Mouse (Mus musculus): ENCODE measurements at regions not wholly inside any gene's neighbourhood (a gene's known extent, or its start where the extent isn't known, plus 50 kb on each side); places are given as distances from the start of the nearest gene placed in this dataset.

DNA sequence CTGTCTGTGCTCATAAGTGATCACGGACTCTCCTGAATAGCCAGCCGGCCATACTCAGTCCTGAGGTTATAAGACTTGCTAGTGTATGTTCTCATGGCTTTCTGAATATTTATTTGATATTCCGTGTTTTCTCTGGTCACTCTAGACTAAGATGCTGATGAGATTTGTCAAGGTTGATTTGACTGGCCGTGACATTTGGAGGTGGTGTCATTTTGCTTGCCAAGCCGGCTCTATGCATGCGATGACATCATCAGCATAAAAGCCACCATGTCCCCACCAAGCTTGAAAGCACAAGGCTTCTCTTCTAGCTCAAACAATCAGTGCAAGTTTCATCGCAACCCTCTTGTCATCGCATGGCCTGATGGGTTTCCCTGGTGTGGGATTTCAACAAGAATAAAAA lies 235.3 kb upstream of the Tgfbr2 start:
- Histone ChIP-seq H3K36me3 (ENCODE audit: control insufficient read depth, insufficient read depth, low read length) (no peaks in the 10 kb centered on the region), H3K27me3 (replicated peaks; ENCODE audit: control insufficient read depth, insufficient read depth, low read length) (no peaks in the 10 kb centered on the region), H3K27ac (ENCODE audit: low read depth, low read length) (no peak overlapping the region), H3K4me3 (ENCODE audit: low read depth, low read length) (no peak overlapping the region), H3K4me2 (ENCODE audit: low read length) (no peak overlapping the region), H3K4me1 (ENCODE audit: control insufficient read depth, insufficient read depth, low read length) (no peaks in the 10 kb centered on the region), H3K9ac (ENCODE audit: low read length) (no peak overlapping the region), H3K9me3 (replicated peaks; ENCODE audit: control insufficient read depth, low read length) (no peaks in the 10 kb centered on the region)
- WGBS, result 93% methylated on average over 8 of the region's 8 CpGs
- no peak for ATAC-seq
- no peak for DNase-seq (ENCODE audit: low spot score)

DNA sequence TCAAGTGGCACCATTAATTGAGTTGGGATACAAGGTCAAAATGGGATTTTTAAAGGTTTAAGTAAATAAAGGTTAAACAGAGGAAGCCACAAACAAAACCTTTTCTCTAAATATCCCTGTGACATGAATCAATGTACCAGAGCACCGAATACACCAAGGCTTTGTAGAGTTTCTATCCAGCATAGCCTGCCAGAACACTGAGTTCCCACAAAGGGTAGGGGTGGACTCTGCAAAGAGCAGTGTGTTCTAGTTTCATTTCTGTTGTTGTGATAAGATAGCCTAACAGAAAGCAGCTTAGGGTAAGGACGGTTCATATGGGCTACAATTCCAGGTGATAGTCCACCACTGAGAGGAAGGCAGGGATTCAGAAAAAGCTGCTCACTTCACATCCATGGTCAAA lies 233.0 kb upstream of the Tgfbr2 start:
- DNase-seq (ENCODE audit: low spot score) (no peak), ATAC-seq (no peak)
- Histone ChIP-seq H3K4me1 (ENCODE audit: control insufficient read depth, insufficient read depth, low read length) (no peaks in the 10 kb centered on the region), H3K4me3 (ENCODE audit: low read depth, low read length) (no peak overlapping the region), H3K36me3 (ENCODE audit: control insufficient read depth, insufficient read depth, low read length) (no peaks in the 10 kb centered on the region), H3K27me3 (replicated peaks; ENCODE audit: control insufficient read depth, insufficient read depth, low read length) (no peaks in the 10 kb centered on the region), H3K9me3 (replicated peaks; ENCODE audit: control insufficient read depth, low read length) (no peaks in the 10 kb centered on the region), H3K27ac (ENCODE audit: low read depth, low read length) (no peak overlapping the region), H3K9ac (ENCODE audit: low read length) (no peak overlapping the region), H3K4me2 (ENCODE audit: low read length) (no peak overlapping the region)
- WGBS, result 88% methylated on average over 2 of the region's 2 CpGs

DNA sequence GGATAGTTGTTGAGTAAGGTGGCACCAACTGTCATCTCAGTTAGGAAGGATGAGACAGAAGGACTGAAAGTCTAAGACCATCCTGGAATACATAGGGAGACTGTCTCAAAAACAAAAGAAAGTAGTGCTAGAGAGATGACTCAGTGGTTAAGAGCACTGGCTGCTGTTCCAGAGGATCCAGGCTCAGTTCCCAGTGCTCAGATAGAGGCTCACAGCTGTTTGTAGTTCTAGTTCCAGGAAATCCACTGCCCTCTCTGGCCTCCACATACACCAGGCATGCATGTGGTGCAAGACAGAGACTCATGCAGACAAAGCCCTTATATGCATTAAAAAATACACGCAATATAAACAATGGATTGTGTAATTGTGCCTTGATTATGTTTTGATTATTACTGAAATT lies 229.9 kb upstream of the Tgfbr2 start:
- 98% methylated on average over 1 of the region's 1 CpGs for WGBS
- no peak for ATAC-seq
- no peaks in the 10 kb centered on the region for H3K36me3 ChIP-seq (ENCODE audit: control insufficient read depth, insufficient read depth, low read length)

DNA sequence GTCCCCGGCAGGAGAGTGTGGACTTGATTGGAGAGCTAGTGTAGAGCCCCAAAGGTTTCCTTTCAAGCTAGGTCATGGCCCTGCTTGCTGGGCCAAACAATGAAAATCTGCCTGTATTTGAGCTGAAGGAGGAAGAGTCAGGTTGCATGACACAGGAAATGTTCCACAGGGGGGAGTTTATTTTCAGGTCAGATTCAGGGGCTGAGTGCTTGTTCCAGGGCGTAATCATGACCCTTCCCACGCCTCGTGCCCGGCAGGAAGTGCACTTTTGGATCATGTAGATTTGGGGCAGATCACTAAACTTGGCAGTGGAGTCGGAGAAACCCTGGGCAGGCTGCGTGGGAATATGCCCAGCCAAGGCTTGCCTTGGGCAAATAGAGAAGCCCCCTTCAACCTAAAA lies 226.7 kb upstream of the Tgfbr2 start:
- H3K4me1 ChIP-seq (ENCODE audit: control insufficient read depth, insufficient read depth, low read length), result no peaks in the 10 kb centered on the region
- H3K4me2 ChIP-seq (ENCODE audit: low read length), result no peak overlapping the region
- H3K27ac ChIP-seq (ENCODE audit: low read depth, low read length), result no peak overlapping the region
- ATAC-seq (no peak), DNase-seq (ENCODE audit: low spot score) (no peak)
- WGBS, result 90% methylated on average over 7 of the region's 7 CpGs
- no peaks in the 10 kb centered on the region for H3K9me3 ChIP-seq (replicated peaks; ENCODE audit: control insufficient read depth, low read length)
- no peaks in the 10 kb centered on the region for H3K36me3 ChIP-seq (ENCODE audit: control insufficient read depth, insufficient read depth, low read length)
- no peaks in the 10 kb centered on the region for H3K27me3 ChIP-seq (replicated peaks; ENCODE audit: control insufficient read depth, insufficient read depth, low read length)
- H3K4me3 ChIP-seq (ENCODE audit: low read depth, low read length), result no peak overlapping the region
- no peak overlapping the region for H3K9ac ChIP-seq (ENCODE audit: low read length)

More for the DNA sequence above, 229.9 kb upstream of the Tgfbr2 start:
- no peak overlapping the region for H3K27ac ChIP-seq (ENCODE audit: low read depth, low read length)
- H3K4me3 ChIP-seq (ENCODE audit: low read depth, low read length), result no peak overlapping the region
- no peak for DNase-seq (ENCODE audit: low spot score)
- H3K27me3 ChIP-seq (replicated peaks; ENCODE audit: control insufficient read depth, insufficient read depth, low read length), result no peaks in the 10 kb centered on the region
- H3K9me3 ChIP-seq (replicated peaks; ENCODE audit: control insufficient read depth, low read length), result no peaks in the 10 kb centered on the region
- no peak overlapping the region for H3K4me2 ChIP-seq (ENCODE audit: low read length)
- H3K4me1 ChIP-seq (ENCODE audit: control insufficient read depth, insufficient read depth, low read length), result no peaks in the 10 kb centered on the region
- H3K9ac ChIP-seq (ENCODE audit: low read length), result no peak overlapping the region

DNA sequence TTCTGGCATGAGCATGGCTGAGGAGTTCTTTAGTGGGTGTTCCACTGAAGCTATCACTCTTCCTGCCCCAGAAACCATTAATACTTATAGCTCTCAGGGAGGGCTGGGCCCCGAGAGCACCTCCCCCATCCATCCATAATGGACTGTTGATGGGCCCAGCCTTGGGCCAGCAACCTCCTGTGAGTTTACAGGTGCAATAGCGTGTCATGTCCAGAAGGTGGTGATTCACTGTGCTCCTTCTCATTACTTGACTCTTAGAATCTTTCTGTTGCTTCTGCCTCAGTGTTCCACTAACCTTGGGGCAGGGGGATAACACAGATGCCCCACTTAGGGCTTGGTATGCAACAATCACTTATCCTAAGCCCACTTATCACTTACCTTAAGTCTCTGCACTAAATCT lies 225.1 kb upstream of the Tgfbr2 start:
- ATAC-seq (no peak), DNase-seq (ENCODE audit: low spot score) (no peak)
- H3K4me1 ChIP-seq (ENCODE audit: control insufficient read depth, insufficient read depth, low read length), result no peaks in the 10 kb centered on the region
- no peaks in the 10 kb centered on the region for H3K36me3 ChIP-seq (ENCODE audit: control insufficient read depth, insufficient read depth, low read length)
- WGBS, result 53% methylated on average over 2 of the region's 2 CpGs
- H3K27ac ChIP-seq (ENCODE audit: low read depth, low read length), result no peak overlapping the region
- no peak overlapping the region for H3K4me3 ChIP-seq (ENCODE audit: low read depth, low read length)
- H3K27me3 ChIP-seq (replicated peaks; ENCODE audit: control insufficient read depth, insufficient read depth, low read length), result no peaks in the 10 kb centered on the region
- H3K9ac ChIP-seq (ENCODE audit: low read length), result no peak overlapping the region
- no peak overlapping the region for H3K4me2 ChIP-seq (ENCODE audit: low read length)
- no peaks in the 10 kb centered on the region for H3K9me3 ChIP-seq (replicated peaks; ENCODE audit: control insufficient read depth, low read length)

DNA sequence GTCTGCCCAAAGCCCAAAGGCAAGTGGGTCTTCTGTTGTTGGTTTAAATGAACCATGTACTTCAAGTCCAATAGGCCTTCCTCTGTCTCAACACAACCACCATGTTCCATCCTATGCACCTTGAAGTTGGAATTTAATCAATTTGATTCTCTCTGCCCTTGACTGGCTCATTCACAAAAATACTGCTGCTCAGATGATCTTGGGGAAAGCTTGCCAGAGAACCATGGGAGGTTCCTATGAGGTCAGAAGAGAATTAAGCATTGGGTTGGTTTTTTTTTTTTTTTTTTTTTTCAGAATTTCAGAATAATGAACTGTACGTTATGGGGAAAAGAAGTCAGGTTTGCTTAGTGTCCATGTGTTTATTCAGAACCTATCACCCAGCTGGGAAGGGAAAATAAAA lies 224.1 kb upstream of the Tgfbr2 start:
- Histone ChIP-seq H3K36me3 (ENCODE audit: control insufficient read depth, insufficient read depth, low read length) (no peaks in the 10 kb centered on the region), H3K4me2 (ENCODE audit: low read length) (no peak overlapping the region), H3K4me1 (ENCODE audit: control insufficient read depth, insufficient read depth, low read length) (no peaks in the 10 kb centered on the region), H3K27ac (ENCODE audit: low read depth, low read length) (no peak overlapping the region), H3K27me3 (replicated peaks; ENCODE audit: control insufficient read depth, insufficient read depth, low read length) (no peaks in the 10 kb centered on the region), H3K9me3 (replicated peaks; ENCODE audit: control insufficient read depth, low read length) (no peaks in the 10 kb centered on the region), H3K4me3 (ENCODE audit: low read depth, low read length) (no peak overlapping the region), H3K9ac (ENCODE audit: low read length) (no peak overlapping the region)
- ATAC-seq (no peak), DNase-seq (ENCODE audit: low spot score) (no peak)
- WGBS, result 93% methylated on average over 1 of the region's 1 CpGs

DNA sequence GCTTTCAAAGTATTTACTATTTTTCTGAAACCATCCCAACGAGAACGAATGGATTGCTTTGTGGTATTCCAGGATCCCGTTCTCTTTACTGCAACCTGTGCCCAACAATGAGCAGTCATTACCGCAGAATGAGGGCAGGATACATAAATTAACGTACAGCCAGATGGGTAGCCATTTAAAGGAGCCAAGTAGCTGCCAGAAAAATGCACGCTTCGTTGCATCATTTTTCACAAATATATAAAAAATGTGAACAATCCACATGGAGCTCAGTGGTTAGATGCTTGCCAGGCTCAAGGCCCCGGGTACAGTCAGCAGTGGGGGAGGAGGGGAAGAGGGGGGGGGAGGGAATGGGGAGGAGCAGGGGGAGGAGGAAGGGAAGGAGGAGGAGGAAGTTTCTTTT lies 217.1 kb upstream of the Tgfbr2 start:
- no peak overlapping the region for H3K9ac ChIP-seq (ENCODE audit: low read length)
- no peaks in the 10 kb centered on the region for H3K9me3 ChIP-seq (replicated peaks; ENCODE audit: control insufficient read depth, low read length)
- no peak overlapping the region for H3K4me2 ChIP-seq (ENCODE audit: low read length)
- no peaks in the 10 kb centered on the region for H3K36me3 ChIP-seq (ENCODE audit: control insufficient read depth, insufficient read depth, low read length)
- no peak overlapping the region for H3K4me3 ChIP-seq (ENCODE audit: low read depth, low read length)
- H3K27me3 ChIP-seq (replicated peaks; ENCODE audit: control insufficient read depth, insufficient read depth, low read length), result no peaks in the 10 kb centered on the region
- peak; percentile 84 for DNase-seq (ENCODE audit: low spot score)
- no peak overlapping the region for H3K27ac ChIP-seq (ENCODE audit: low read depth, low read length)
- ATAC-seq, result peak; percentile 87
- H3K4me1 ChIP-seq (ENCODE audit: control insufficient read depth, insufficient read depth, low read length), result no peaks in the 10 kb centered on the region
- WGBS, result 28% methylated on average over 8 of the region's 8 CpGs

DNA sequence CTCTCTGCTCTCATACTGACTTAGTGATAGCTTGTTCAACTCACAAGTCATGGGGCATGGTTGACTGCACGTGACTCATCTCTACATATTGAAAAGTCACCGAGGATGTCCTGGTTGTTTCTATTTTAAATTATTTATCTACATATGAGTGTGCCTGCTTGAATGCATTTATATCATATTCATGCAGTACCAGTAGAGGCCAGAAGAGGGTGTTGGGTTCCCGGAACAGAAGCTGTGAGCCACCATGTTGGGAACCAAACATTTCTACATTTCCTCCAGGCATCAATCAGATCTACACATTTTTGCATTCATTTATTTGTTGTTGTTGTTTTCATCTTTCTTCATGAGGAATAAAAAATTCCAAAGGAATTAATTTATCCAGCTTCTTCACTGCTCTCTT lies 214.6 kb upstream of the Tgfbr2 start:
- H3K4me1 ChIP-seq (ENCODE audit: control insufficient read depth, insufficient read depth, low read length), result no peaks in the 10 kb centered on the region
- no peak for DNase-seq (ENCODE audit: low spot score)
- no peak overlapping the region for H3K9ac ChIP-seq (ENCODE audit: low read length)
- no peaks in the 10 kb centered on the region for H3K27me3 ChIP-seq (replicated peaks; ENCODE audit: control insufficient read depth, insufficient read depth, low read length)
- no peak overlapping the region for H3K27ac ChIP-seq (ENCODE audit: low read depth, low read length)
- H3K4me2 ChIP-seq (ENCODE audit: low read length), result no peak overlapping the region
- WGBS, result 88% methylated on average over 3 of the region's 3 CpGs
- no peak for ATAC-seq
- no peaks in the 10 kb centered on the region for H3K9me3 ChIP-seq (replicated peaks; ENCODE audit: control insufficient read depth, low read length)
- H3K4me3 ChIP-seq (ENCODE audit: low read depth, low read length), result no peak overlapping the region
- no peaks in the 10 kb centered on the region for H3K36me3 ChIP-seq (ENCODE audit: control insufficient read depth, insufficient read depth, low read length)

DNA sequence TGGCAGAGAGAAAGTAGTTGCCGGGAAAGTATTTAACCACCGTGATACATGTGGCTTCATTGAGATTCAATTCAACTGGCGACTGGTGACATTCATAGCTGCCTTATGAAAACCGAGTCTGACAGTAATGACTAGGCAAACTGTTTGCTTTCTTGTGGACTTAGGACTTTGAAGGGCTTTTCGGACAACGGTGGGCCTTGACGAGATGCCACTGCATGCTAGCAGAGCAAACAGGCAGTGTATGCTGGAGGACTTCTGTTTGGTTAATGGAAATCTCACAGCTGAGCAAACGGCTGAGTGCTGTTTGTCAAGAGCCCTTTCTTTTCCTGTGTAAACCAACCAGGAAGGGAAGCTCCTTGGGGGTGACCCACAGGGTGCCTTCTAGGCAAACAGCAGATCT lies 213.7 kb upstream of the Tgfbr2 start:
- Histone ChIP-seq H3K9ac (ENCODE audit: low read length) (no peak overlapping the region), H3K4me3 (ENCODE audit: low read depth, low read length) (no peak overlapping the region), H3K4me2 (ENCODE audit: low read length) (no peak overlapping the region), H3K9me3 (replicated peaks; ENCODE audit: control insufficient read depth, low read length) (no peaks in the 10 kb centered on the region), H3K4me1 (ENCODE audit: control insufficient read depth, insufficient read depth, low read length) (no peaks in the 10 kb centered on the region; the same call in 1 of the 2 replicates), H3K27ac (ENCODE audit: low read depth, low read length) (no peak overlapping the region), H3K36me3 (ENCODE audit: control insufficient read depth, insufficient read depth, low read length) (no peaks in the 10 kb centered on the region), H3K27me3 (replicated peaks; ENCODE audit: control insufficient read depth, insufficient read depth, low read length) (no peaks in the 10 kb centered on the region)
- 81% methylated on average over 8 of the region's 8 CpGs for WGBS
- no peak for DNase-seq (ENCODE audit: low spot score)
- no peak for ATAC-seq

DNA sequence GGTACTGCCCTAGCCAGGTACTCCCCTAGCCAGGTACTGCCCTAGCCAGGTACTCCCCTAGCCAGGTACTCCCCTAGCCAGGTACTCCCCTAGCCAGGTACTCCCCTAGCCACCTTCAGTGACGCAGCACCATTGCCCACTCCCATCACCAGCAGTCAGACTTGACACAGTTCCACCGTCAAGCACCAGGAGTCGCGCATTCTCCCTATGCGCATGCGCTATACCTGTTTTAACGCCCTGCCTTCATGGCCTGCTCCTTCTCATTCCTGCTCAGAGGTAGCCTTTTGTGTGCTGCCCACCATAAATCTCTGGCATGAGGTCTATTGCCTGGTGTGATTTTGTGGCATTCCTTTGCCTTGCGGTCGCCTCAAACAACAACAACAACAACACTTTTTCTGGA lies 212.9 kb upstream of the Tgfbr2 start:
- ATAC-seq (no peak), DNase-seq (ENCODE audit: low spot score) (no peak)
- no peak overlapping the region for H3K9ac ChIP-seq (ENCODE audit: low read length)
- 96% methylated on average over 9 of the region's 9 CpGs for WGBS
- H3K27me3 ChIP-seq (replicated peaks; ENCODE audit: control insufficient read depth, insufficient read depth, low read length), result no peaks in the 10 kb centered on the region
- H3K4me2 ChIP-seq (ENCODE audit: low read length), result no peak overlapping the region
- no peaks in the 10 kb centered on the region for H3K9me3 ChIP-seq (replicated peaks; ENCODE audit: control insufficient read depth, low read length)
- no peaks in the 10 kb centered on the region for H3K36me3 ChIP-seq (ENCODE audit: control insufficient read depth, insufficient read depth, low read length)
- no peak overlapping the region for H3K27ac ChIP-seq (ENCODE audit: low read depth, low read length)
- H3K4me3 ChIP-seq (ENCODE audit: low read depth, low read length), result no peak overlapping the region
- peaks cover 4% of the 10 kb centered on the region; the same call in 1 of the 2 replicates for H3K4me1 ChIP-seq (ENCODE audit: control insufficient read depth, insufficient read depth, low read length)
